Mouse (Mus musculus): ENCODE data around the gene Ppt2. TPM values are rescaled to one million over a fixed set of nuclear protein-coding genes. Genes with fewer than 3 reads are reported as not detected.

Ppt2 gene
- total and polyA plus RNA-seq, 2 experiments from 2014 or later: 20.2 to 27.2 TPM

GRCm38 (mm10) chr17:34639461-34640255 is 11.3 kb upstream of the Ppt2 start:
- no peak for TF ChIP-seq CTCF (IDR thresholded peaks at IDR 0.05; ENCODE audit: low read depth)
- WGBS: 73% methylated on average over 7 of the region's 7 CpGs

GRCm38 (mm10) chr17:34637459-34637858 is 9.1 kb upstream of the Ppt2 start:
- TF ChIP-seq CTCF (IDR thresholded peaks at IDR 0.05; ENCODE audit: low read depth): no peak
- WGBS: 53% methylated on average over 3 of the region's 3 CpGs
- Histone ChIP-seq H3K4me3 (ENCODE audit: low read depth, low read length) (no peak overlapping the region), H3K4me1 (ENCODE audit: insufficient read depth) (no peaks in the 10 kb centered on the region), H3K27me3 (ENCODE audit: insufficient read depth, low read length) (no peaks in the 10 kb centered on the region), H3K36me3 (ENCODE audit: insufficient read depth) (no peaks in the 10 kb centered on the region), H3K9me3 (ENCODE audit: low read length) (no peaks in the 10 kb centered on the region), H3K27ac (ENCODE audit: low read depth, low read length) (no peak overlapping the region), H3K4me2 (ENCODE audit: low read depth) (no peak overlapping the region), H3K9ac (no peak overlapping the region)
- ATAC-seq: no peak
- DNase-seq: no peak

More at GRCm38 (mm10) chr17:34639461-34640255, 11.3 kb upstream of the Ppt2 start:
- H3K27ac ChIP-seq (ENCODE audit: low read depth, low read length): no peak overlapping the region; the same call in 1 of the 2 replicates
- H3K4me3 ChIP-seq (ENCODE audit: low read depth, low read length): no peak overlapping the region
- H3K9me3 ChIP-seq (ENCODE audit: low read length): no peaks in the 10 kb centered on the region
- ATAC-seq (no peak), DNase-seq (no peak)
- H3K4me1 ChIP-seq (ENCODE audit: insufficient read depth): no peaks in the 10 kb centered on the region
- no peaks in the 10 kb centered on the region for H3K27me3 ChIP-seq (ENCODE audit: insufficient read depth, low read length)
- H3K4me2 ChIP-seq (ENCODE audit: low read depth): no peak overlapping the region
- H3K9ac ChIP-seq: no peak overlapping the region
- H3K36me3 ChIP-seq (ENCODE audit: insufficient read depth): no peaks in the 10 kb centered on the region

GRCm38 (mm10) chr17:34635671-34636070 is 7.4 kb upstream of the Ppt2 start:
- TF ChIP-seq CTCF (IDR thresholded peaks at IDR 0.05; ENCODE audit: low read depth): no peak
- WGBS: 70% methylated on average over 2 of the region's 2 CpGs
- Histone ChIP-seq H3K4me3 (ENCODE audit: low read depth, low read length) (no peak overlapping the region), H3K9me3 (ENCODE audit: low read length) (no peaks in the 10 kb centered on the region), H3K9ac (no peak overlapping the region), H3K4me2 (ENCODE audit: low read depth) (no peak overlapping the region), H3K27ac (ENCODE audit: low read depth, low read length) (no peak overlapping the region), H3K4me1 (ENCODE audit: insufficient read depth) (peaks cover 7% of the 10 kb centered on the region), H3K27me3 (ENCODE audit: insufficient read depth, low read length) (no peaks in the 10 kb centered on the region), H3K36me3 (ENCODE audit: insufficient read depth) (no peaks in the 10 kb centered on the region)
- ATAC-seq: no peak
- no peak for DNase-seq

- peak; percentile 44 for ATAC-seq
- Histone ChIP-seq H3K27me3 (ENCODE audit: insufficient read depth, low read length) (no peaks in the 10 kb centered on the region), H3K9me3 (ENCODE audit: low read length) (no peaks in the 10 kb centered on the region), H3K4me1 (ENCODE audit: insufficient read depth) (peaks cover 21% of the 10 kb centered on the region), H3K27ac (ENCODE audit: low read depth, low read length) (no peak overlapping the region), H3K9ac (peak overlapping the region; percentile 19; the same call in 1 of the 2 replicates), H3K4me3 (ENCODE audit: low read depth, low read length) (peak overlapping the region; percentile 45), H3K36me3 (ENCODE audit: insufficient read depth) (no peaks in the 10 kb centered on the region), H3K4me2 (ENCODE audit: low read depth) (peak overlapping the region; percentile 92)
- TF ChIP-seq CTCF (IDR thresholded peaks at IDR 0.05; ENCODE audit: low read depth): no peak
- 2% methylated on average over 26 of the region's 26 CpGs for WGBS
- peak; percentile 59 for DNase-seq
Measured at GRCm38 (mm10) chr17:34632261-34632691, 4.0 kb upstream of the Ppt2 start.

GRCm38 (mm10) chr17:34631647-34632046 is 3.3 kb upstream of the Ppt2 start:
- no peaks in the 10 kb centered on the region for H3K27me3 ChIP-seq (ENCODE audit: insufficient read depth, low read length)
- TF ChIP-seq CTCF (IDR thresholded peaks at IDR 0.05; ENCODE audit: low read depth): no peak
- DNase-seq (no peak), ATAC-seq (no peak)
- H3K4me2 ChIP-seq (ENCODE audit: low read depth): peak overlapping the region; percentile 92
- H3K4me3 ChIP-seq (ENCODE audit: low read depth, low read length): peak overlapping the region; percentile 45
- no peak overlapping the region for H3K27ac ChIP-seq (ENCODE audit: low read depth, low read length)
- no peaks in the 10 kb centered on the region for H3K36me3 ChIP-seq (ENCODE audit: insufficient read depth)
- 9% methylated on average over 12 of the region's 12 CpGs for WGBS
- H3K9ac ChIP-seq: peak overlapping the region; percentile 19; the same call in 1 of the 2 replicates
- peaks cover 21% of the 10 kb centered on the region for H3K4me1 ChIP-seq (ENCODE audit: insufficient read depth)
- H3K9me3 ChIP-seq (ENCODE audit: low read length): no peaks in the 10 kb centered on the region

GRCm38 (mm10) chr17:34630761-34631301 is 2.5 kb upstream of the Ppt2 start:
- ATAC-seq: no peak
- Histone ChIP-seq H3K27ac (ENCODE audit: low read depth, low read length) (no peak overlapping the region), H3K9ac (peak overlapping the region; percentile 51), H3K36me3 (ENCODE audit: insufficient read depth) (no peaks in the 10 kb centered on the region), H3K4me1 (ENCODE audit: insufficient read depth) (peaks cover 28% of the 10 kb centered on the region), H3K27me3 (ENCODE audit: insufficient read depth, low read length) (no peaks in the 10 kb centered on the region), H3K4me2 (ENCODE audit: low read depth) (peak overlapping the region; percentile 92), H3K9me3 (ENCODE audit: low read length) (no peaks in the 10 kb centered on the region), H3K4me3 (ENCODE audit: low read depth, low read length) (peak overlapping the region; percentile 45)
- TF ChIP-seq CTCF (IDR thresholded peaks at IDR 0.05; ENCODE audit: low read depth): no peak
- WGBS: 4% methylated on average over 48 of the region's 48 CpGs
- no peak for DNase-seq
